8 mouse cellular contexts compared by ENCODE assay signal in genomic region chr16:37583801-37584200, GRCm38 (mm10). TPM values are rescaled to one million over a fixed set of nuclear protein-coding genes. Genes with fewer than 3 reads are reported as not detected.
DNase-seq lines count a peak whose midpoint lies in the region; ATAC-seq and TF ChIP-seq lines count a peak whose summit lies in the region.

No protein-coding gene starts in this region.

- H3K27ac ChIP-seq in heart, embryonic 14.5 days (replicated peaks in 1 of 2; ENCODE audit: control insufficient read depth in 1 of 2, insufficient read depth in 1 of 2, low read depth in 2 of 2, low read length in 2 of 2): 0 out of 4 replicates have a peak overlapping the region, but pooled peaks of 1 of the 2 experiments have one; percentile 26
- no peak overlapping the region for H3K27ac ChIP-seq in bone marrow macrophage, adult 2 months (ENCODE audit: insufficient read depth, low read depth, low read length)
- H3K27ac ChIP-seq in forebrain, postnatal 0 days (ENCODE audit: low read depth, low read length): peak overlapping the region; percentile 92
- 0 out of 2 replicates have a peak overlapping the region, but pooled peaks have one; percentile 74 for H3K27ac ChIP-seq in liver, embryonic 15.5 days (replicated peaks)

- WGBS in heart, embryonic 14.5 days: 54% methylated on average over 6 of the region's 6 CpGs
- WGBS in forebrain, postnatal 0 days: 23% methylated on average over 6 of the region's 6 CpGs
- WGBS in liver, embryonic 15.5 days (ENCODE audit: insufficient replicate concordance): 39% methylated on average over 6 of the region's 6 CpGs

- H3K27me3 ChIP-seq in heart, embryonic 14.5 days (ENCODE audit: control insufficient read depth, insufficient read depth, low read length): no peaks in the 10 kb centered on the region
- H3K27me3 ChIP-seq in forebrain, postnatal 0 days (ENCODE audit: insufficient read depth, low read length): no peaks in the 10 kb centered on the region
- H3K27me3 ChIP-seq in liver, embryonic 15.5 days: no peaks in the 10 kb centered on the region

- H3K36me3 ChIP-seq in heart, embryonic 14.5 days (ENCODE audit: control insufficient read depth, insufficient read depth, low read length): no peaks in the 10 kb centered on the region
- H3K36me3 ChIP-seq in forebrain, postnatal 0 days (ENCODE audit: insufficient read depth): no peaks in the 10 kb centered on the region
- H3K36me3 ChIP-seq in liver, embryonic 15.5 days (replicated peaks): no peaks in the 10 kb centered on the region

- peak overlapping the region; percentile 37 to 39; a peak in 2 of 4 replicates for H3K4me3 ChIP-seq in heart, embryonic 14.5 days (ENCODE audit: control insufficient read depth in 1 of 2, insufficient read depth in 1 of 2, low read depth in 1 of 2, low read length in 2 of 2)
- H3K4me3 ChIP-seq in bone marrow macrophage, adult 2 months (ENCODE audit: insufficient read depth, low read length): peak overlapping the region; percentile 28; the same call in 1 of the 2 replicates
- H3K4me3 ChIP-seq in forebrain, postnatal 0 days (ENCODE audit: low read depth, low read length): peak overlapping the region; percentile 26; the same call in 1 of the 2 replicates
- 0 out of 2 replicates have a peak overlapping the region, but pooled peaks have one; percentile 18 for H3K4me3 ChIP-seq in liver, embryonic 15.5 days (replicated peaks)

- TF ChIP-seq CTCF in bone marrow macrophage, adult 2 months (IDR thresholded peaks at IDR 0.05; ENCODE audit: low read depth, low read length): no peak
- TF ChIP-seq CTCF in forebrain, postnatal 0 days (IDR thresholded peaks at IDR 0.05; ENCODE audit: low read depth): no peak

- peak overlapping the region; percentile 71 for H3K4me2 ChIP-seq in heart, embryonic 14.5 days (ENCODE audit: low read length)
- H3K4me2 ChIP-seq in forebrain, postnatal 0 days (ENCODE audit: low read depth): peak overlapping the region; percentile 48
- H3K4me2 ChIP-seq in liver, embryonic 15.5 days: peak overlapping the region; percentile 49

- no peak for DNase-seq in heart, postnatal 14 days
- no peak for DNase-seq in forebrain, postnatal 0 days
- DNase-seq in ovary, postnatal 10 days (ENCODE audit: low spot score): no peak
- no peak for DNase-seq in layer of hippocampus, adult 9-11 months
- DNase-seq in adrenal gland, adult 8-10 months: no peak

- peak overlapping the region; percentile 68 for H3K9ac ChIP-seq in heart, embryonic 14.5 days (ENCODE audit: low read length)
- H3K9ac ChIP-seq in forebrain, postnatal 0 days: peak overlapping the region; percentile 52; the same call in 1 of the 2 replicates
- no peak overlapping the region for H3K9ac ChIP-seq in liver, embryonic 15.5 days

- H3K9me3 ChIP-seq in heart, embryonic 14.5 days (ENCODE audit: control insufficient read depth, low read length): no peaks in the 10 kb centered on the region
- H3K9me3 ChIP-seq in forebrain, postnatal 0 days (ENCODE audit: low read length): no peaks in the 10 kb centered on the region
- H3K9me3 ChIP-seq in liver, embryonic 15.5 days (replicated peaks): no peaks in the 10 kb centered on the region

- peaks cover 9 to 17% of the 10 kb centered on the region in 2 experiments for H3K4me1 ChIP-seq in heart, embryonic 14.5 days (ENCODE audit: control insufficient read depth in 2 of 2, insufficient read depth in 2 of 2, low read length in 2 of 2)
- H3K4me1 ChIP-seq in bone marrow macrophage, adult 2 months (ENCODE audit: control insufficient read depth, insufficient read depth, low read length): no peaks in the 10 kb centered on the region
- peaks cover 11% of the 10 kb centered on the region; the same call in 1 of the 2 replicates for H3K4me1 ChIP-seq in forebrain, postnatal 0 days (ENCODE audit: insufficient read depth)
- peaks cover 6% of the 10 kb centered on the region; the same call in 1 of the 2 replicates for H3K4me1 ChIP-seq in liver, embryonic 15.5 days (replicated peaks)

- ATAC-seq in heart, embryonic 14.5 days (ENCODE audit: insufficient number of reproducible peaks, insufficient read depth, low FRiP score, low read depth): no peak
- no peak for ATAC-seq in forebrain, postnatal 0 days
- ATAC-seq in liver, embryonic 15.5 days (ENCODE audit: insufficient read depth): no peak

- intact Hi-C loops in heart, postnatal 14 days (cut with DNase I): no loop called here

- TF ChIP-seq POLR2A in bone marrow macrophage, adult 2 months (IDR thresholded peaks at IDR 0.05; ENCODE audit: borderline replicate concordance, low read depth, low read length): no peak

RNA-seq across cellular contexts. Expression of gene Hgd, which starts 3.8 kb away (rescaled TPM):
- 0.19 and 0.31 TPM in 2 replicates for polyA plus RNA-seq in heart, embryonic 14.5 days (2014; fragmentation: Nextera tagmentation; extraction: Ambion mirVana)
- total RNA-seq in heart, postnatal 14 days (2021): under 1 TPM in 1 of 2 experiments, not detected in 1; 0.12 TPM
- not detected in 2 replicates for polyA plus RNA-seq in bone marrow macrophage, adult 2 months (2012; ENCODE audit: insufficient read depth, insufficient read length, missing spikeins)
- total RNA-seq in forebrain, postnatal 0 days (2014; rRNA removed): not detected in 2 replicates
- 0.44 TPM in 1 of 2 replicates, not detected in the other for polyA plus RNA-seq in forebrain, postnatal 0 days (2015; fragmentation: Nextera tagmentation; extraction: Ambion mirVana)
- 42.0 and 46.9 TPM in 2 replicates for polyA plus RNA-seq in liver, embryonic 15.5 days (2015; fragmentation: Nextera tagmentation; extraction: Ambion mirVana)
- under 1 TPM in 3 of 4 experiments, not detected in 1; 0.45 to 0.86 (median 0.52) TPM for total RNA-seq in adrenal gland, adult 8-10 months (2022)

RNA-seq across cellular contexts. Expression of gene Rabl3, which starts 44.1 kb away (rescaled TPM):
- 25.6 and 26.3 TPM in 2 replicates for polyA plus RNA-seq in heart, embryonic 14.5 days (2014; fragmentation: Nextera tagmentation; extraction: Ambion mirVana)
- 1 to 10 TPM; 7.6 to 8.6 TPM for total RNA-seq in heart, postnatal 14 days (2021)
- 9.3 and 9.7 TPM in 2 replicates for polyA plus RNA-seq in bone marrow macrophage, adult 2 months (2012; ENCODE audit: insufficient read depth, insufficient read length, missing spikeins)
- 4.7 and 8.2 TPM in 2 replicates for total RNA-seq in forebrain, postnatal 0 days (2014; rRNA removed)
- polyA plus RNA-seq in forebrain, postnatal 0 days (2015; fragmentation: Nextera tagmentation; extraction: Ambion mirVana): 9.9 and 12.4 TPM in 2 replicates
- 12.8 and 13.7 TPM in 2 replicates for polyA plus RNA-seq in liver, embryonic 15.5 days (2015; fragmentation: Nextera tagmentation; extraction: Ambion mirVana)
- 10 to 100 TPM in 2 of 4 experiments, 1 to 10 TPM in 2; 9.3 to 15.2 (median 10.7) TPM for total RNA-seq in adrenal gland, adult 8-10 months (2022)

RNA-seq across cellular contexts. Expression of gene Gtf2e1, which starts 44.2 kb away (rescaled TPM):
- polyA plus RNA-seq in heart, embryonic 14.5 days (2014; fragmentation: Nextera tagmentation; extraction: Ambion mirVana): 20.9 and 21.2 TPM in 2 replicates
- total RNA-seq in heart, postnatal 14 days (2021): 1 to 10 TPM; 6.8 to 7.5 TPM
- polyA plus RNA-seq in bone marrow macrophage, adult 2 months (2012; ENCODE audit: insufficient read depth, insufficient read length, missing spikeins): 8.3 and 9.4 TPM in 2 replicates
- 32.7 and 34.2 TPM in 2 replicates for total RNA-seq in forebrain, postnatal 0 days (2014; rRNA removed)
- 24.5 and 25.2 TPM in 2 replicates for polyA plus RNA-seq in forebrain, postnatal 0 days (2015; fragmentation: Nextera tagmentation; extraction: Ambion mirVana)
- polyA plus RNA-seq in liver, embryonic 15.5 days (2015; fragmentation: Nextera tagmentation; extraction: Ambion mirVana): 7.3 and 7.6 TPM in 2 replicates
- total RNA-seq in adrenal gland, adult 8-10 months (2022): 10 to 100 TPM; 15.4 to 17.8 (median 17.0) TPM

Comparison
In these comparisons a context has a peak if more than half of its experiments do, and no peak if none do; other contexts are left out.
1. RNA of gene Hgd, which starts 3.8 kb away (polyA plus RNA-seq): 42.0 to 46.9 TPM in liver, embryonic 15.5 days; not detected in bone marrow macrophage, adult 2 months, 0.19 to 0.31 TPM in heart, embryonic 14.5 days and 0.44 TPM in forebrain, postnatal 0 days; every median in the first group is over 10 times any median in the second.
2. Peak in every context shown above with its lines, with median percentiles within 50 percentile points of each other: H3K4me2 ChIP-seq and H3K4me3 ChIP-seq.